Mouse (Mus musculus): ENCODE measurements around the gene Susd1. TPM values are rescaled to one million over a fixed set of nuclear protein-coding genes. Genes with fewer than 3 reads are reported as not detected.
A peak's percentile ranks its signal among the peaks of the same experiment; 100 is the strongest.

Susd1 gene
- total RNA-seq, 2 experiments from 2014 or later, result 9.9 to 10.3 TPM

- no peak overlapping the region for H3K27ac ChIP-seq
- no peak overlapping the region for H3K4me3 ChIP-seq
- TF ChIP-seq CTCF (conservative IDR thresholded peaks at IDR 0.05), result no peak
- DNase-seq (ENCODE audit: low spot score in 2 of 2), result no peak
Measured at GRCm38 (mm10) chr4:59368118-59368517, 70.3 kb downstream of the Susd1 start.

GRCm38 (mm10) chr4:59366206-59366605 is 72.2 kb downstream of the Susd1 start:
- H3K4me3 ChIP-seq, result no peak overlapping the region
- DNase-seq (ENCODE audit: low spot score in 2 of 2), result no peak
- no peak for TF ChIP-seq CTCF (conservative IDR thresholded peaks at IDR 0.05)
- no peak overlapping the region for H3K27ac ChIP-seq

GRCm38 (mm10) chr4:59365571-59365970 is 72.9 kb downstream of the Susd1 start:
- TF ChIP-seq CTCF (conservative IDR thresholded peaks at IDR 0.05), result no peak
- no peak for DNase-seq (ENCODE audit: low spot score in 2 of 2)
- no peak overlapping the region for H3K27ac ChIP-seq
- no peak overlapping the region for H3K4me3 ChIP-seq

GRCm38 (mm10) chr4:59364229-59365173 is 73.9 kb downstream of the Susd1 start:
- TF ChIP-seq CTCF (conservative IDR thresholded peaks at IDR 0.05), result no peak
- Histone ChIP-seq H3K4me3 (no peak overlapping the region), H3K27ac (no peak overlapping the region)
- no peak for DNase-seq (ENCODE audit: low spot score in 2 of 2)

GRCm38 (mm10) chr4:59363041-59363440 is 75.4 kb downstream of the Susd1 start:
- no peak overlapping the region for H3K4me3 ChIP-seq
- DNase-seq (ENCODE audit: low spot score in 2 of 2), result no peak
- H3K27ac ChIP-seq, result no peak overlapping the region
- no peak for TF ChIP-seq CTCF (conservative IDR thresholded peaks at IDR 0.05)

GRCm38 (mm10) chr4:59360704-59361103 is 77.7 kb downstream of the Susd1 start:
- Histone ChIP-seq H3K4me3 (no peak overlapping the region), H3K27ac (no peak overlapping the region)
- peak; percentile 53 to 84 for DNase-seq (ENCODE audit: low spot score in 2 of 2)
- peak; percentile 98 for TF ChIP-seq CTCF (conservative IDR thresholded peaks at IDR 0.05)

- TF ChIP-seq CTCF (conservative IDR thresholded peaks at IDR 0.05), result no peak
- no peak for DNase-seq (ENCODE audit: low spot score in 2 of 2)
- H3K4me3 ChIP-seq, result no peak overlapping the region
- H3K27ac ChIP-seq, result no peak overlapping the region
Measured at GRCm38 (mm10) chr4:59359921-59360320, 78.5 kb downstream of the Susd1 start.

- H3K27ac ChIP-seq, result no peak overlapping the region
- no peak for DNase-seq (ENCODE audit: low spot score in 2 of 2)
- TF ChIP-seq CTCF (conservative IDR thresholded peaks at IDR 0.05), result no peak
- H3K4me3 ChIP-seq, result no peak overlapping the region
Measured at GRCm38 (mm10) chr4:59358960-59359359, 79.5 kb downstream of the Susd1 start.

- Histone ChIP-seq H3K27ac (no peak overlapping the region), H3K4me3 (no peak overlapping the region)
- TF ChIP-seq CTCF (conservative IDR thresholded peaks at IDR 0.05), result peak; percentile 47
- DNase-seq (ENCODE audit: low spot score in 2 of 2), result no peak
Measured at GRCm38 (mm10) chr4:59355421-59355820, 83.0 kb downstream of the Susd1 start.

- H3K27ac ChIP-seq, result no peak overlapping the region
- TF ChIP-seq CTCF (conservative IDR thresholded peaks at IDR 0.05), result no peak
- H3K4me3 ChIP-seq, result no peak overlapping the region
- no peak for DNase-seq (ENCODE audit: low spot score in 2 of 2)
Measured at GRCm38 (mm10) chr4:59354666-59355065, 83.8 kb downstream of the Susd1 start.

GRCm38 (mm10) chr4:59351938-59352337 is 86.5 kb downstream of the Susd1 start:
- Histone ChIP-seq H3K27ac (no peak overlapping the region), H3K4me3 (no peak overlapping the region)
- DNase-seq (ENCODE audit: low spot score in 2 of 2), result no peak
- TF ChIP-seq CTCF (conservative IDR thresholded peaks at IDR 0.05), result no peak

- H3K4me3 ChIP-seq, result no peak overlapping the region
- H3K27ac ChIP-seq, result no peak overlapping the region
- no peak for DNase-seq (ENCODE audit: low spot score in 2 of 2)
- no peak for TF ChIP-seq CTCF (conservative IDR thresholded peaks at IDR 0.05)
Measured at GRCm38 (mm10) chr4:59350354-59350753, 88.1 kb downstream of the Susd1 start.

- TF ChIP-seq CTCF (conservative IDR thresholded peaks at IDR 0.05), result no peak
- DNase-seq (ENCODE audit: low spot score in 2 of 2), result no peak
- Histone ChIP-seq H3K27ac (no peak overlapping the region), H3K4me3 (no peak overlapping the region)
Measured at GRCm38 (mm10) chr4:59349425-59350185, 88.8 kb downstream of the Susd1 start.

Measured in layer of hippocampus, adult 2 months (tissue).